Mouse (Mus musculus) forebrain, embryonic 10.5 days (tissue): ENCODE data around the gene Ppp1cb. TPM values are rescaled to one million over a fixed set of nuclear protein-coding genes. Genes with fewer than 3 reads are reported as not detected.
"Not testable (repeated sequence)": the region's sequence is repeated elsewhere in the genome, so short reads cannot be mapped to it uniquely, and the experiment has no call there.

Experiments used
- DNase-seq: peaks from one replicate; pipeline ENCODE4 v3.0.0-alpha.2; 2017; ENCODE audit warnings: low spot score; ENCODE audit errors: extremely low spot score
- H3K27ac ChIP-seq: fragments of 300-500 bp; sonication (generic); 2 replicates; pipeline ENCODE4 v1.5.1; 2016; ENCODE audit warnings: mild to moderate bottlenecking
- H3K27me3 ChIP-seq: fragments of 300-500 bp; sonication (generic); 2 replicates; pipeline ENCODE4 v1.6.1; 2016; ENCODE audit warnings: mild to moderate bottlenecking; ENCODE audit not compliant: poor library complexity, severe bottlenecking
- H3K36me3 ChIP-seq: fragments of 300-500 bp; sonication (generic); replicated peaks from 2 replicates; pipeline ENCODE4 v1.6.1; 2016; ENCODE audit warnings: mild to moderate bottlenecking, moderate library complexity
- H3K4me1 ChIP-seq: fragments of 300-500 bp; sonication (generic); 2 replicates; pipeline ENCODE4 v1.6.1; 2016
- H3K4me3 ChIP-seq: fragments of 300-500 bp; sonication (generic); 2 replicates; pipeline ENCODE4 v1.5.1; 2016; ENCODE audit warnings: mild to moderate bottlenecking, moderate library complexity
- H3K9me3 ChIP-seq: fragments of 300-500 bp; sonication (generic); 2 replicates; pipeline ENCODE4 v1.6.1; 2016; ENCODE audit warnings: mild to moderate bottlenecking, moderate library complexity
- WGBS: fragments of 180-500 bp; shearing (Covaris S2); methylation state at CpG from one replicate; pipeline ENCODE4 v1.1.7; 2016; 5-methylcytosine and 5-hydroxymethylcytosine counted together
- polyA plus RNA-seq: library from polyadenylated mRNA; unstranded; fragments of >200 nt; fragmentation: Nextera tagmentation; extraction: Ambion mirVana; gene quantifications from 2 replicates; pipeline ENCODE4 v1.2.1, GENCODE M21; 2016

Gene Ppp1cb
- polyA plus RNA-seq, 1 experiment from 2014 or later: 214 TPM

DNA sequence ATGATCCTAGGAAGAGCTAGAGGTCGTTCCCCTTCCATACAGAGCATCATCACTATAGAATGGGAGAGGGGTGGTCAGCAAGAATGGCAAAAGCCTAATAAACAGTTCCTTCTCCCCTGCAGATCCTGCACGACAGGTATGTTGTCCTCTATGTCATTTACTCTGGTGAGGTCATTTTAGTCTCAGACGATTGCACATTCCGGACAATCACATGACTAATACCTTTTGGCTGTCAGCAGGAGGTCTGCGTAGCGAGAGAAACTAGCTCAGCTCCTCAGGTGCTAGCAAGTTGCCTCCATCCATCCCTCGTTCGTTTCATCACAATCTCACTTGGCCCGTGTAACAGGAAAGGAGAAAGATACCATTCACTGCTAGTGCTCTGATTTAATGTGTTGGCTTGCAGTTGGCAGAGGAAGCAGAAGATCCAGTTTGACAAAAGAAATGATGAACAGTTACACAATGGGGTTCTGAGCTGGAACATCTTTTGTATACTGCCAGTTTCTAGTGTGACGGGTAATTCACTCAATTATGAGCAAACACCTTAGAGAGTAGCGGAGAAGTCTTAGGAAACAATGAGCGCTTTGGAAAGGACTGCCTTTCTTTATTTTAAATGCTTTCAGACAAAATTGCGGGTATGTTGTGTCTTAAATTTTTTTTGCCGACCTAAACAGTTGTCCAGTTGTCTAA, 33.0 kb upstream of the Ppp1cb start:
- H3K36me3 ChIP-seq: no peaks in the 10 kb centered on the region
- no peak overlapping the region for H3K4me3 ChIP-seq
- no peaks in the 10 kb centered on the region for H3K9me3 ChIP-seq
- H3K27me3 ChIP-seq: no peaks in the 10 kb centered on the region
- H3K27ac ChIP-seq: no peak overlapping the region
- WGBS: 85% methylated on average over 14 of the region's 14 CpGs
- no peak for DNase-seq
- peaks cover 34% of the 10 kb centered on the region for H3K4me1 ChIP-seq

DNA sequence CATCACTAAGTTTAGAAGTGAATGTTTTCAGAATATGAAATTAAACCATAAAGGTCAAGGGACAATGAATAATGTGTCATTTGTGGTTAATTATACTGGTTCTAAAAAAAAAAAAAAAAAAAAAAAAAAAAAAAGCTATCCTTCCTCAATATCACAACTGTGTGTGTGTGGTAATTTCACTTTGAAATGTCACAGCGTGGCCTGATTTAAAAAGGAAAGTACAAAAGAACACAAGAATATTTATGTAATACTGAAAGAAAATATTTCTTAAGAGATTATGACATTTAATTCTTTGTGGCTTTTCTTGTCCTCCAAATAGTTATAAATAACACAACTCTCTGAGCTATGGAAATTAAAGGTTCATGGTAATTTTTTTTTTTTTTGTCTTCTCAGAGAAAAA, 28.2 kb upstream of the Ppp1cb start:
- Histone ChIP-seq H3K4me3 (no peak overlapping the region), H3K36me3 (no peaks in the 10 kb centered on the region), H3K27ac (no peak overlapping the region), H3K9me3 (no peaks in the 10 kb centered on the region), H3K27me3 (no peaks in the 10 kb centered on the region), H3K4me1 (peaks cover under 1% of the 10 kb centered on the region; the same call in 1 of the 2 replicates)
- no peak for DNase-seq
- WGBS: 92% methylated on average over 1 of the region's 1 CpGs

DNA sequence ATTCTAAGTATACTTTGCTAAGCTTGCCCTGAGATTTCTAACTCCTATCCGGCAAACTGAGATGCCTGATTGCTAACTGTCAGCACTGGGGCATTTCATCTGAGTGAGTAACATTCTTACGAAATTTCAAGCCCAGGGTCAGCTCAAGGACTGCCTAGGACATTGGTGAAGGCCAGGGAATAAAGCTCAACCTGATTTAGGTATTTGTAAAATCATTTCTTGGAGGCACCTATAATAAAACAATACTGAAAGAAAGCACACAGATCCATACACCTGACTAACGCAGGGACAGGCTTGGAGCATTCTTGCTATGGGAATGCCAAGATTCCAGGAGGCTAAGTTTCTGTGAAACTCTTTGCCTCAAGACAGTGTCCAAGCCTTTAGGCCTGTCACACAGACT, 24.3 kb upstream of the Ppp1cb start:
- H3K4me3 ChIP-seq, H3K27ac ChIP-seq: not testable (repeated sequence)

GRCm38 (mm10) chr5:32435612-32436011, 23.0 kb upstream of the Ppp1cb start:
- 91% methylated on average over 3 of the region's 3 CpGs for WGBS
- Histone ChIP-seq H3K27ac (no peak overlapping the region), H3K4me1 (peaks cover 12% of the 10 kb centered on the region), H3K9me3 (no peaks in the 10 kb centered on the region), H3K4me3 (no peak overlapping the region), H3K27me3 (no peaks in the 10 kb centered on the region), H3K36me3 (no peaks in the 10 kb centered on the region)
- no peak for DNase-seq

More for the DNA sequence above, 24.3 kb upstream of the Ppp1cb start:
- H3K36me3 ChIP-seq, H3K9me3 ChIP-seq, H3K27me3 ChIP-seq, DNase-seq: not testable (repeated sequence)
- 89% methylated on average over 3 of the region's 3 CpGs for WGBS
- H3K4me1 ChIP-seq: peaks cover 12% of the 10 kb centered on the region

DNA sequence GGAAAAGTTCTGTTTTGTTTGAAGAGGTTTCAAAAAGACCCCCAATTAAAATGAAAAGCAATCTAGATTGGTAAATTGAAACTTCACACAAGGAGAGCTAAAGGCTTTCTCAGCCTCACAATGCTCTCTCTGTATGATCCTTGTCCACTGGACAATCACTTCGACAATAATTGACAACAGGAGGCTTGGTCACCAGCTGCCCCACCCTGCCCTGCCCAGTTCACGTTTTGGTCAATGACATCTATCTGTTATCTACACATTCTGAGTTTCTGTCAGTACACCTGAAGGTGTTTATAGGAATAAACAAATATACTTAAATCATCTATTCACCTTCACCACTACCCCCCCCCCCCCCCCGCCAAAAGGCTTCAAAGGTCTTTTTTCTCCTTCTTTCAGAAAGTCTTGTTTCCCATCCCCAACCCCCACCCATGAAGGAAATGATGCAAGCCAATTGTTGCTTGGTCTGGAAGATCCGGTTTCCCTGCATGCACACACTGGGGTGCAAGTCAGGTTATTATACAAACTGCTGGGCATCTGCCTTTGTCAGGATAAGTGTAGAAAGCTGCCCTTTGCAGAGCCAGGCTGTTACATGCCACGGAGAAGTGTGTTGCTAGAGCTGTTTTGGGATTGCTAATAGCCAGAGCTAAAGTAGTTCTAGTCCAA, 20.6 kb upstream of the Ppp1cb start:
- H3K4me3 ChIP-seq: no peak overlapping the region
- DNase-seq: no peak
- no peaks in the 10 kb centered on the region for H3K9me3 ChIP-seq
- H3K4me1 ChIP-seq: peaks cover 12% of the 10 kb centered on the region
- no peak overlapping the region for H3K27ac ChIP-seq
- 53% methylated on average over 5 of the region's 5 CpGs for WGBS
- H3K36me3 ChIP-seq: no peaks in the 10 kb centered on the region
- no peaks in the 10 kb centered on the region for H3K27me3 ChIP-seq

- H3K9me3 ChIP-seq: no peaks in the 10 kb centered on the region
- no peak overlapping the region for H3K4me3 ChIP-seq
- H3K4me1 ChIP-seq: peaks cover 12% of the 10 kb centered on the region
- H3K27me3 ChIP-seq: no peaks in the 10 kb centered on the region
- no peak for DNase-seq
- no peak overlapping the region for H3K27ac ChIP-seq
- WGBS: 72% methylated on average over 2 of the region's 2 CpGs
- H3K36me3 ChIP-seq: no peaks in the 10 kb centered on the region
These were observed 20.1 kb upstream of the Ppp1cb start for GRCm38 (mm10) chr5:32438564-32438922.

- Histone ChIP-seq H3K27me3 (no peaks in the 10 kb centered on the region), H3K36me3 (no peaks in the 10 kb centered on the region), H3K4me3 (no peak overlapping the region), H3K4me1 (peaks cover 20% of the 10 kb centered on the region), H3K27ac (no peak overlapping the region), H3K9me3 (no peaks in the 10 kb centered on the region)
- no peak for DNase-seq
- WGBS: 83% methylated on average over 3 of the region's 3 CpGs
These were observed 17.3 kb upstream of the Ppp1cb start for GRCm38 (mm10) chr5:32441336-32441735.

- Histone ChIP-seq H3K36me3 (no peaks in the 10 kb centered on the region), H3K27ac (no peak overlapping the region), H3K27me3 (no peaks in the 10 kb centered on the region), H3K4me1 (peaks cover 22% of the 10 kb centered on the region), H3K4me3 (no peak overlapping the region), H3K9me3 (no peaks in the 10 kb centered on the region)
- 89% methylated on average over 4 of the region's 4 CpGs for WGBS
- DNase-seq: no peak
These were observed 16.6 kb upstream of the Ppp1cb start for GRCm38 (mm10) chr5:32441992-32442575.

- no peak for DNase-seq
- H3K9me3 ChIP-seq: no peaks in the 10 kb centered on the region
- 93% methylated on average over 3 of the region's 3 CpGs for WGBS
These were observed 14.7 kb upstream of the Ppp1cb start for GRCm38 (mm10) chr5:32443906-32444305.

DNA sequence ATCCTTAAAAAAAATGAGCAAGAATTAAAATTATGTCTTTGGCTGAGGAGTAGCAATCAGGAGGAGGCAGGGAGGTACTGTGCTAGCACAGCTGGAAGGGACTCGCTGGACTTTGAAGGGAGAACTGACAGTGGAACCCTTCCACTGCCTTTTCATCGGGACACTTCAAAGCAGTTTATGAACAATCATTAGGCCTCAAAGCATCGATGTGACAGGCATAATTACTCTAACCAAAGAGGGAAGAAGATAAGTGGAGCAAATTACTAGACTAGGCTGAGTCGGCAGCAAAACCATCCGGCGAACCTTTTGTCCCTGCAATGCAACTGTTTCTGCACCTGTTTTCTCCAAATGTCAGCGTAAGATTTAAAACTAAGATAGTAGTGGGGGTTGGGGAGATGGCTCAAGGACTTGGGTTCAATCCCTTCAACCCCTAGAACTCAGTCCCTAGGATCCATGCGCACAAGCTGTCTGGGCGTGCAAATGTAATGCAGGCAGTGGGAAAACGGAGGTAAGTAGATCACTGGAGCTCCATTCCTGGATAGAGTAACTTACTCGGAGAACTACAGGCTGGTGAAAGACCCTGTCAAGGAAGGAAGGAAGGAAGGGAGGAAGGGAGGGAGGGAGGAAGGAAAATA, 13.2 kb upstream of the Ppp1cb start:
- Histone ChIP-seq H3K4me1 (peaks cover 11% of the 10 kb centered on the region), H3K4me3 (no peak overlapping the region), H3K36me3 (no peaks in the 10 kb centered on the region), H3K9me3 (no peaks in the 10 kb centered on the region), H3K27me3 (no peaks in the 10 kb centered on the region), H3K27ac (no peak overlapping the region)
- WGBS: 56% methylated on average over 11 of the region's 11 CpGs
- DNase-seq: no peak

More at GRCm38 (mm10) chr5:32443906-32444305, 14.7 kb upstream of the Ppp1cb start:
- Histone ChIP-seq H3K27ac (no peak overlapping the region), H3K4me3 (no peak overlapping the region), H3K4me1 (peaks cover 11% of the 10 kb centered on the region), H3K36me3 (no peaks in the 10 kb centered on the region), H3K27me3 (no peaks in the 10 kb centered on the region)

DNA sequence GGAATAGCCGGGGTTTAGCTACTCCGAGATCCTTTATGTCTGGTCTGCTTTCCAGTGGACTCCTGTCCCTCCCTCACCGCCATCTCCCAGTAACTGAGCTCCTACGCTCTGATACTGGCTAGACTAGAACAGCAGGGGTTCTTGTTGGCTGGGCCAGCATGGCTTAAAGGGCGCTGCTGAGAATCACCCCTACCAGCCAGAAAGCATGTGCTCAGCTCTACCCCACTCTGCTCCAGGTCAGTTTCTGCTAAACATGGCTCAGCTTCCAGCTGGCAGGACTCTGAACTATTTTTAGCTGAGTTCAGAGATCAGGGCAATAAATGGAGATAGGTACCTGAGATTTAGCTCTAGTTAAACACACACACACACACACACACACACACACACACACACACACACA, 12.2 kb upstream of the Ppp1cb start:
- H3K9me3 ChIP-seq: no peaks in the 10 kb centered on the region
- 43% methylated on average over 5 of the region's 5 CpGs for WGBS

GRCm38 (mm10) chr5:32446810-32447209, 11.8 kb upstream of the Ppp1cb start:
- Histone ChIP-seq H3K4me1 (peaks cover 11% of the 10 kb centered on the region), H3K27ac (no peak overlapping the region)
- no peak for DNase-seq

More for the DNA sequence above, 12.2 kb upstream of the Ppp1cb start:
- Histone ChIP-seq H3K27ac (no peak overlapping the region), H3K36me3 (no peaks in the 10 kb centered on the region), H3K4me3 (no peak overlapping the region), H3K27me3 (no peaks in the 10 kb centered on the region), H3K4me1 (peaks cover 11% of the 10 kb centered on the region)
- no peak for DNase-seq

More at GRCm38 (mm10) chr5:32446810-32447209, 11.8 kb upstream of the Ppp1cb start:
- H3K27me3 ChIP-seq: no peaks in the 10 kb centered on the region
- H3K36me3 ChIP-seq: no peaks in the 10 kb centered on the region
- H3K9me3 ChIP-seq: no peaks in the 10 kb centered on the region
- H3K4me3 ChIP-seq: no peak overlapping the region
